Mouse (Mus musculus) hindbrain, embryonic 15.5 days (tissue): ENCODE results near the gene Fgf12. TPM values are rescaled to one million over a fixed set of nuclear protein-coding genes. Genes with fewer than 3 reads are reported as not detected.

Experiments used
- ATAC-seq: fragments of 200-750 bp; cut with Nextera tagmentation; 2 replicates; pipeline ENCODE4 v1.8.0; 2017; ENCODE audit warnings: low read depth, moderate number of reproducible peaks, moderate TSS enrichment; ENCODE audit not compliant: low FRiP score
- H3K27ac ChIP-seq: fragments of 300-500 bp; sonication (generic); replicated peaks from 2 replicates; pipeline ENCODE4 v1.5.1; 2015; ENCODE audit warnings: mild to moderate bottlenecking, inconsistent platforms
- H3K27me3 ChIP-seq: fragments of 300-500 bp; sonication (generic); 2 replicates; pipeline ENCODE4 v1.6.1; 2015; ENCODE audit warnings: control low read depth, inconsistent platforms
- H3K36me3 ChIP-seq: fragments of 300-500 bp; sonication (generic); 2 replicates; pipeline ENCODE4 v1.6.1; 2015; ENCODE audit warnings: control low read depth, inconsistent platforms
- H3K4me1 ChIP-seq: fragments of 300-500 bp; sonication (generic); replicated peaks from 2 replicates; pipeline ENCODE4 v1.6.1; 2015; ENCODE audit warnings: control low read depth, inconsistent platforms
- H3K4me2 ChIP-seq: fragments of 300-500 bp; sonication (generic); 2 replicates; pipeline ENCODE4 v1.6.1; 2015; ENCODE audit warnings: moderate library complexity, mild to moderate bottlenecking, inconsistent platforms
- H3K4me3 ChIP-seq: fragments of 300-500 bp; sonication (generic); 2 replicates; pipeline ENCODE4 v1.5.1; 2015; ENCODE audit warnings: mild to moderate bottlenecking, inconsistent platforms
- H3K9ac ChIP-seq: fragments of 300-500 bp; sonication (generic); 2 replicates; pipeline ENCODE4 v1.6.1; 2015; ENCODE audit warnings: inconsistent platforms
- H3K9me3 ChIP-seq: fragments of 300-500 bp; sonication (generic); 2 replicates; pipeline ENCODE4 v1.6.1; 2016; ENCODE audit warnings: control low read depth, inconsistent platforms
- WGBS: fragments of 180-500 bp; shearing (Covaris S2); methylation state at CpG from one replicate; pipeline ENCODE4 v1.1.7; 2015; 5-methylcytosine and 5-hydroxymethylcytosine counted together
- polyA plus RNA-seq: library from polyadenylated mRNA; unstranded; fragments of >200 nt; fragmentation: Nextera tagmentation; extraction: Ambion mirVana; gene quantifications from 2 replicates; pipeline ENCODE4 v1.2.1, GENCODE M21; 2015

Fgf12 gene
- polyA plus RNA-seq, 1 experiment from 2014 or later = 50.9 TPM

DNA sequence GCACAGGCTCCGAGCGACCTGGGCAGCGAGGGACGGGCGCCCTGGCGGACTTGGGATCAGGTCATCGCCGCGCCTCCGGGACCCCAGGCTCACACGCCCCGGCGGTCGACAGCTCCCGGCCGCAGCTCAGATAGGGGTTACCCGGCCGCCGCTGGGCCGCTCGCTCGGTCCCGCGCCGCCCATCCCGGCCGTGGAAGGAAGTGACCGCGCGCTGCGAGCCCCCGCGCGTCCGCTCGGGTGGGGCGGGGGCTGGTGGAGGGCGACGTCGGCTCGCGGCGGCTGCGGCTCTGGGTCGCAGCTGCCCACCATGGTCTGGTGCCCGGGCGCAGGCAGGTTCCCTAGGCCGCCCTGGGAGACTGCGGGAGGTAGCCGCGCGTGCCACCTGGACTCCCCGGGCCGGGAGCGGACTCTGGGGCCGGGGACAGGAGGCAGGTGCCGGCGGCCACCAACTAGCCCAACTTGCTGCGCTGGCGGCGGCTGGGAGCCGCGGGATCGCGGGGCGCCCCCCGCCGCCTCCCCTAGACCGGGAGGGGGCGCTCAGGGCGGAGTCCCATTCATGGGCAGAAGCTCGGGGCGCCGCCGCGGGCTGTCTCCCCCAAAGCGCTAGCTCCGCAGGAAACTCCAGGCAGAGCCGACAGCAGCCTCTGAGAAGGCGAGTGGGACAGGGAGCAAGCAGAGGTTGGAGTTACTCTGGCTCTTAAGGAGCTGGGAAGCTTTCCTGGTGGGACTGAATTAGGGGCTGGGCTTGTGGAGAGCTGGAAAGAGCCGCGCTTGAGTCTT lies 306.3 kb downstream of the Fgf12 start:
- H3K27ac ChIP-seq = peak overlapping the region; percentile 90
- H3K9me3 ChIP-seq = no peaks in the 10 kb centered on the region
- H3K4me3 ChIP-seq = peak overlapping the region; percentile 76
- H3K4me2 ChIP-seq = peak overlapping the region; percentile 90
- no peaks in the 10 kb centered on the region for H3K27me3 ChIP-seq
- peaks cover 19% of the 10 kb centered on the region for H3K4me1 ChIP-seq
- no peaks in the 10 kb centered on the region for H3K36me3 ChIP-seq
- peak overlapping the region; percentile 78 for H3K9ac ChIP-seq
- ATAC-seq = peak; percentile 77
- under 1% methylated on average over 78 of the region's 82 CpGs for WGBS

DNA sequence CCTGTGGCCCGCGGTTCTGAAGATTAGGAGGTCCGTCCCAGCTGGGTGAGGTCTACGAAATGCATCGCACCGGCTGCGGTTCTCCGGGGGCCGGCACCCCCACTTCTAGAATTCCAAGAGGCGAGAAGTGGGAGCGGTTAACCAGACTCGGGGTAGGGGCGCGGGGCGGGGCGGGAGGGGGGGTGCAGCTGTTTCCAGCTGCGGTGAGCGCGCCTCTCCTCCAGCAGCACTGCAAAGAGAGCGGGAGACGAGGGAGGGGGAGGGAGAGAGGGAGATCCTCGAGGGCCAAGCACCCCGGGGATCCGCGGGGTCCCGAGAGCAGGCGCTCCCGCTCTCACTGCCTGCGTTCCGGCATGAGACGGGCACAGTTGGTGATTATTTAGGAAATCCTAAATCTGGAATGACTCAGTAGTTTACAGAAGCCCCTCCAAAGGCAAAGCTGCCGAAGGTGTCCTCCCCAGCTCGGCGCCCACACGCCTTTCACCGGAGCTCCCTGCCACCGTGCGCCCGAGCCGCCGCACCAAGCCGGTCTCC lies 307.0 kb downstream of the Fgf12 start:
- no peaks in the 10 kb centered on the region for H3K36me3 ChIP-seq
- peak; percentile 55 for ATAC-seq
- WGBS = under 1% methylated on average over 40 of the region's 42 CpGs
- H3K27ac ChIP-seq = peak overlapping the region; percentile 90
- no peaks in the 10 kb centered on the region for H3K27me3 ChIP-seq
- no peaks in the 10 kb centered on the region for H3K9me3 ChIP-seq
- peaks cover 22% of the 10 kb centered on the region for H3K4me1 ChIP-seq
- peak overlapping the region; percentile 78 for H3K9ac ChIP-seq
- peak overlapping the region; percentile 90 for H3K4me2 ChIP-seq
- H3K4me3 ChIP-seq = peak overlapping the region; percentile 76

DNA sequence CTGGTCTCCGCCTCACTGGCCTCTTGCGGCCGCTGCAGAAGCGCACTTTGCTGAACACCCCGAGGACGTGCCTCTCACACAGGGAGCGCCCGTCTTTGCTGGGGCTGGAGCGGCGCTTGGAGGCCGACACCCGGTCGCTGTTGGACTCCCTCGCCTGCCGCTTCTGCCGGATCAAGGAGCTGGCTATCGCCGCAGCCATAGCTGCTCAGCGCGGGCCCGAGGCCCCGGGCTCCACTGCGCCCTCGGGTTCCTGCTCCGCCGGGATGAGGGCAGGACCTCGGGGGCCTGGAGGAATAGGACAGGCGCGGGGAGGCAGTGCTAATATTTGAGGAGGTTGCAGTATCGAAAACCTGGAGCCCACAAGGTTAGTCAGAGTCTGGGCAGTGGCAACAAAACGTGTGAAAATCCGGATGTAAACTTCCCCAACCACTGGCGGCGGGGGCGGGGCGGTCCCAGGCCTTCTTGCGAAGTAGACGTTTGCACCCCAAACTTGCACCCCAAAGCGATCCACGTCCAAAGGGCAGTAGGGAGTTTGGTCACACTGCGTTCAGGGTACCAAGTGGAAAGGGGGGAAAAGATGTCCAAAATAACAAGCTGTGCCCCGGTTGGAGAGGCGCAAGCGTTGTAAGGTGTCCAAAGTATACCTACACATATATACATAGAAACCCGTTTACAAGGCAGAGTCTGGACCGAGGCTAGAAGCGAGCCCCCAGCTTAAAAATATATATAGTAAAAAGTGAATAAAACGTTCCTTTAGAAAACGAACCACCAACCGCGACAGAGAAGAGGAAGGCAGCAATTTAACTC lies 307.7 kb downstream of the Fgf12 start:
- Histone ChIP-seq H3K4me2 (peak overlapping the region; percentile 90), H3K27ac (peak overlapping the region; percentile 90), H3K27me3 (no peaks in the 10 kb centered on the region), H3K36me3 (no peaks in the 10 kb centered on the region), H3K4me1 (peaks cover 22% of the 10 kb centered on the region), H3K9me3 (no peaks in the 10 kb centered on the region), H3K9ac (peak overlapping the region; percentile 78), H3K4me3 (peak overlapping the region; percentile 76)
- ATAC-seq = peak; percentile 49; the same call in 1 of the 2 replicates
- WGBS = under 1% methylated on average over 51 of the region's 51 CpGs

DNA sequence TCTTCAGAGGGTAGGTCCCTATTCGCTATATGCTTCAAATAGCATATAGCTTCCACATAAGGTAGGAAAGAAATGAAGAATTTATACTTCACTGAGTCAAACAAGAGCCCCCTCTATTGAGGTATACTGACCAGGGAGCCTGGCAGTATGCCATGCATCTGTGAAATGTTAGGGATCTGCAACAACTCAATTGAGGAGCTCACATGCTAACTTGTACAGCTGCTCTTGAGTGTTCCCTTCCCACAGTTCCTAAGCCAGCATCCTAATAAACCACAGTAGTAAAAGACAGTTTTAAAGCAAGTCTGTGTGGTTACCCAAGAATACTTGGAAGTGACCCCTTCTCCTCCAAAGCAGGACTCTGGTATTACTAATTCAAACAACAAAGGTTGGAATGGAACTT lies 331.3 kb downstream of the Fgf12 start:
- no peaks in the 10 kb centered on the region for H3K4me1 ChIP-seq
- H3K9ac ChIP-seq = no peak overlapping the region
- no peak overlapping the region for H3K27ac ChIP-seq
- ATAC-seq = no peak
- H3K36me3 ChIP-seq = no peaks in the 10 kb centered on the region
- no peak overlapping the region for H3K4me2 ChIP-seq
- 93% methylated on average over 1 of the region's 1 CpGs for WGBS
- no peak overlapping the region for H3K4me3 ChIP-seq
- no peaks in the 10 kb centered on the region for H3K27me3 ChIP-seq
- H3K9me3 ChIP-seq = no peaks in the 10 kb centered on the region

DNA sequence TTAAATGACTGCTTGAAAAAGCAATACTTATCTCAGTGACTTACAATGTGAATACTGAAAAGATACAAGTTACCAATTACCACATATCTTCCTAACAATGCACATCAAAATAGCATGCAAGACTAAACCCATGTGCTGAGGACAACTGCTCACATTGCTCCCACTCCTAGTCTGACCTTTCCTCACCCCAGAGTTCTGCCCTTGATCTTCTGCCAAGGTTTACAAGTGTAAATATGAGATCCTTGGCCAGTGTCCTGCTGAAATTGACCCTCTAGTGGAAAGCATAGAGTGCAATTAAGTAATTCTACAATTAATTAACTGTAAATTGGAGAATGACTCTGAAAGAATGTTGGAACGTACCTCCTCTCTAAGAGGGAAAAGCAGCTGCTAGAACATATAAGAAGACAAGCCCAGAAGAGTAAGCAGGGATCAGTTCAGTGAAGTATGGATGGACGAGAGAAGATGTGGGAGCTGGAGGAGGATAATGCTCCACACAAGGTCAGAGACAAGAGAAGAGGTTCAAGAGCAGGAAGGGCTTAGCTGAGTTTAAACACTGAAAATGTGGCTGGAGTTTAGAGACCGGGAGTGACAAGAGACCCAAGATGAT lies 333.1 kb downstream of the Fgf12 start:
- no peaks in the 10 kb centered on the region for H3K27me3 ChIP-seq
- H3K4me2 ChIP-seq = no peak overlapping the region
- no peaks in the 10 kb centered on the region for H3K36me3 ChIP-seq
- H3K4me3 ChIP-seq = no peak overlapping the region
- H3K4me1 ChIP-seq = no peaks in the 10 kb centered on the region
- no peak for ATAC-seq
- H3K9me3 ChIP-seq = no peaks in the 10 kb centered on the region
- H3K9ac ChIP-seq = no peak overlapping the region
- no peak overlapping the region for H3K27ac ChIP-seq
- 80% methylated on average over 3 of the region's 3 CpGs for WGBS

DNA sequence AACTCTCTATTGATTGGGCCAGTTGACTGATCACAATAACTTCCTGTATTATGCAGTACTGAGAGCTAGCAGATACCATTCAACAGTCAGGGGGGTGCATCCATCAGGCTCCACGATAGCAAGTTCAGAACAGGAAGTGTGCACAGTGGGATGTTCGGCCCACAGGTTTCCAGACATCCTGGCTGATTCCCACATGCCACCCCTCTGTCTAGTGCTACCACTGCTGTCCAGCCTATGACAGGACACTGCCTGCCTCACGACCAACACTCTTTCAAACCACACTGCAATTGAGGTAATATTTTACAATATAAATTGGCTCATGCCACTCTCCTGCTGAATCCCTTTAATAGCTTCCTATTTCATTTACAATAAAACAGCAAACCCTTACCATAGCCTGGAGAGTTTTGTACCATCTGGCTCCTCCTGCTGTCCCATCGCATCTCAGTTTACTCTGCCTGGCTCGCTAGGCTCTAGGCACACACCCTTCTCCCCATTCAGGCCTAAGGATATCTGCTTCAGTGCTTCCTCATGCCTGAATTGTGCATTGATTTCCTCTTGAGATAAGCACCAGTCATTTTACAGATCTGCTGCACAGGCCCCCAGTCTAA lies 341.6 kb downstream of the Fgf12 start:
- Histone ChIP-seq H3K4me3 (no peak overlapping the region), H3K4me2 (no peak overlapping the region), H3K9ac (no peak overlapping the region), H3K9me3 (no peaks in the 10 kb centered on the region), H3K36me3 (no peaks in the 10 kb centered on the region), H3K27me3 (no peaks in the 10 kb centered on the region), H3K27ac (no peak overlapping the region), H3K4me1 (peaks cover 7% of the 10 kb centered on the region; the same call in 1 of the 2 replicates)
- WGBS = 64% methylated on average over 5 of the region's 5 CpGs
- no peak for ATAC-seq

DNA sequence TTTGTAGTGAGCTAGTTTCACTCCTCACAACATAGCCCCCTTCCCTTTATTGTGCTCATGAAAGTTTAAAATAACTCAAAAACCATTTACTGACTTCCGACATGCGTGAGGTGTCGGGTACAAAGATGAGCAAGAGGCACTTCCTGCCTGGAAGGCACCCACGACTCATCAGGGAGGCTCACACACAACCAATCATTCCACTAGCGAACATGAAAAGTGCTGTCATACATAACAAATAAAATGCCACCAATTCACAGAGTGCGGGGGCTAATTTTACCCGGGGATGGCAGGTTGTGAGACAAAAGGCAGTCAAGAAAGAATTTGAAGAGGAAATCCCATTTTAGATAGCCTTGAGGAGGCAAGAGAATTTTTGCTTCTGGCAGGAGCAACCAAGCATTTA lies 344.6 kb downstream of the Fgf12 start:
- 53% methylated on average over 7 of the region's 7 CpGs for WGBS
- ATAC-seq = no peak; the same call in 1 of the 2 replicates
- Histone ChIP-seq H3K4me3 (no peak overlapping the region), H3K27me3 (no peaks in the 10 kb centered on the region), H3K9ac (no peak overlapping the region), H3K27ac (peak overlapping the region; percentile 18; the same call in 1 of the 2 replicates), H3K9me3 (no peaks in the 10 kb centered on the region), H3K4me1 (peaks cover 7% of the 10 kb centered on the region; the same call in 1 of the 2 replicates), H3K4me2 (no peak overlapping the region), H3K36me3 (no peaks in the 10 kb centered on the region)

DNA sequence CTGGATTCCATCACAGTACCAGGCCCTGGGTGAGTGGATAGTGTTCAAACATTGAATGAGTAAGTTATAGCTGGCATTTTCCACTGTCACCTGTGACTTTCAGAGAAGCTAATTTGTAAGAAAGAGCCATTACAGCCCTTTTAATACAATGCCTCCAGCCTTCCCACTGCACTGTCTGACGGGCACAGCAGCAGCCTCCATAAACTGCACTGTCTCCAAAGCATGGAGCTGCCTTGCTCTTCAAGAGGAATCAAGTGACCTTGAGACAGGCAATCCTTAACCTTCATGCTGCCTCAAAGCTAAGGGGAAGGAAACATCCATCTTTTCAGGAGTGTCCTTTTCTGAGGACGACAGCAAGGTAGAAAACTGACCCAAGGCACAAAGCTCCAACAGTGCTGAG lies 345.0 kb downstream of the Fgf12 start:
- no peaks in the 10 kb centered on the region for H3K9me3 ChIP-seq
- H3K4me3 ChIP-seq = no peak overlapping the region
- no peaks in the 10 kb centered on the region for H3K36me3 ChIP-seq
- no peak for ATAC-seq
- H3K27ac ChIP-seq = peak overlapping the region; percentile 18; the same call in 1 of the 2 replicates
- no peak overlapping the region for H3K4me2 ChIP-seq
- no peaks in the 10 kb centered on the region for H3K27me3 ChIP-seq
- H3K4me1 ChIP-seq = peaks cover 7% of the 10 kb centered on the region; the same call in 1 of the 2 replicates
- no peak overlapping the region for H3K9ac ChIP-seq
- WGBS = 59% methylated on average over 2 of the region's 2 CpGs

DNA sequence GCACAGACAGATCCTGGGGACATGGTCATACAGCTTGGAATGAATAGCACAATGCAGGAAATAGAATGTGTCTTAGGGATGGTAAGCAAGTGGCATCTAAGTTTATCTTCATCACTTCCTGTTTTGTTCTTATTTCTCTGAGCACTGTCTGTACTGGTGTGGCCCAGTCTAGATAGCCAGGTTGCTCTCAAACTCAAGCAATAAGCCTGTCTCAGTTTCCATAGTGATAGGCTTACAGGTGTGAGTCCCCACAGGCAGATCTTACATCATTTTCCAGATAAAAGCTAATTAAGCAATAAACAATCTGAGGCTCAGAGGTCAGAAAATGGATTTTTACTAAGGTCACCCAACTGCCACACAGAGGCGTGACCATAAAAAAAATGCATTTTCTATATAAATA lies 348.7 kb downstream of the Fgf12 start:
- Histone ChIP-seq H3K9ac (no peak overlapping the region), H3K9me3 (no peaks in the 10 kb centered on the region), H3K27ac (no peak overlapping the region), H3K4me1 (peaks cover 7% of the 10 kb centered on the region; the same call in 1 of the 2 replicates), H3K36me3 (no peaks in the 10 kb centered on the region), H3K4me2 (no peak overlapping the region), H3K27me3 (no peaks in the 10 kb centered on the region), H3K4me3 (no peak overlapping the region)
- no peak for ATAC-seq
- WGBS = 93% methylated on average over 1 of the region's 1 CpGs

DNA sequence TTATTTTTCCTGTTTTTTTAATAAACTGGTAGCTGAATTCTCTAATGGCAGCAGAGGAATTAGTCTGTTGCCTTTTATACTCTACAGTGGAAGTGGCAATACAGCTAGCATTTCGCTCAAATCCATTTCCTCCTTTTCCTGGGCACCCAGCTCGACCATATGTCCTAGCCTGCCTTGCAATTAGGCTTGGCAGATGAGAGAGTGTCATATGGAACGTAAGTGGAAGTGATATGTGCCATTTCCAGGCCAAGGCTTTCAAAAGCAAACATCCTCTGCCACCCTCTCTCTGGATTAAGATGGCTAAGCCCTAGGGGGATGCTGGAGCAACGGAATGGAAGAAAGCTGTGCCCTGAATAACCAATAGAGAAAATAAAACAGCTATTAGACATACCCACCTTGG lies 350.2 kb downstream of the Fgf12 start:
- 0 out of 2 replicates have a peak, but pooled peaks cover under 1% of the 10 kb centered on the region for H3K4me1 ChIP-seq
- no peak overlapping the region for H3K9ac ChIP-seq
- no peaks in the 10 kb centered on the region for H3K9me3 ChIP-seq
- 47% methylated on average over 4 of the region's 4 CpGs for WGBS
- no peak for ATAC-seq
- H3K4me3 ChIP-seq = no peak overlapping the region
- H3K27ac ChIP-seq = no peak overlapping the region
- H3K27me3 ChIP-seq = no peaks in the 10 kb centered on the region
- no peak overlapping the region for H3K4me2 ChIP-seq
- H3K36me3 ChIP-seq = no peaks in the 10 kb centered on the region

DNA sequence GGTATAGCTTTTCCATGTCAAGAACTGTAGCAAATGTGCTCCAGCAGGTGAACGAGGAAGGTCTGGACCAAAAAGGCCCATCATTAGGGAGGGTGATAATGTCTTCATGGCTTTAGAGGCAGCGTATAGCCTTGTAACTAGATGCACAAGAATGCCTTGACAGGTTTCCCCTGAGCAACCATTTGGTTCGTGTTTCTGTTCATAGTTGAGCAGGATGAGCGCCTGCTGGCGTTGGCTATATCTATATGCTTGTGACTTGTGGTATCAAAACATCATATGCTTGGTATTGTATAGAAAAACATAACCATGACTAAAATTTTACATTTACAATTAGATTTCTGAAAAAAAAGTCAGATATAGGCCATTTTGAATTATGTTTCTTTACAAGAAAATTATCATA lies 361.6 kb downstream of the Fgf12 start:
- WGBS = 88% methylated on average over 5 of the region's 5 CpGs
- Histone ChIP-seq H3K36me3 (no peaks in the 10 kb centered on the region), H3K4me1 (no peaks in the 10 kb centered on the region), H3K9ac (no peak overlapping the region), H3K9me3 (no peaks in the 10 kb centered on the region), H3K4me2 (no peak overlapping the region), H3K27me3 (no peaks in the 10 kb centered on the region), H3K27ac (no peak overlapping the region), H3K4me3 (no peak overlapping the region)
- ATAC-seq = no peak
